Mouse (Mus musculus) spleen, postnatal 10 days (tissue): ENCODE measurements around the gene Olfr688.

ENCODE experiments used
- DNase-seq, 2 experiments: peaks; one replicate each; pipeline ENCODE4 v3.0.0; 2021 to 2022; ENCODE audit warnings: low spot score in 2 of 2

The Olfr688 gene

GRCm38 (mm10) chr7:105287795-105288194, at the start of gene Olfr688:
Gene Olfr688 (plus strand): TSS chr7:105288095.
- DNase-seq, result no peak

GRCm38 (mm10) chr7:105247671-105248070, 40.2 kb upstream of the Olfr688 start:
- DNase-seq, result no peak

- no peak for DNase-seq
Measured at GRCm38 (mm10) chr7:105248197-105248596, 39.7 kb upstream of the Olfr688 start.

- DNase-seq, result peak; percentile 11 to 65
Measured at GRCm38 (mm10) chr7:105256656-105257055, 31.2 kb upstream of the Olfr688 start.

- DNase-seq, result no peak
Measured at GRCm38 (mm10) chr7:105272426-105272825, 15.5 kb upstream of the Olfr688 start.

GRCm38 (mm10) chr7:105290051-105290450, 2.2 kb downstream of the Olfr688 start:
- DNase-seq, result no peak

- no peak for DNase-seq
Measured at GRCm38 (mm10) chr7:105310865-105311264, 23.0 kb downstream of the Olfr688 start, which contains the start of gene Olfr689. Gene Olfr689 (plus strand): TSS chr7:105311165.

GRCm38 (mm10) chr7:105325302-105325701, 37.4 kb downstream of the Olfr688 start:
- no peak for DNase-seq

GRCm38 (mm10) chr7:105334004-105334403, 46.1 kb downstream of the Olfr688 start, which contains the start of gene Olfr690:
Gene Olfr690 (minus strand): TSS chr7:105334104.
- no peak for DNase-seq
